In genomic region chr12:17193311-17193710, GRCm38 (mm10) we compare ENCODE assay signal across 22 mouse cellular contexts. TPM values are rescaled to one million over a fixed set of nuclear protein-coding genes. Genes with fewer than 3 reads are reported as not detected.
DNase-seq lines count a peak whose midpoint lies in the region; TF ChIP-seq lines count a peak whose summit lies in the region.
"Had no signal": no experiment of that assay in that cellular context is flagged by ENCODE, and none has a peak within 500 bp of the region (broad histone marks: within the 10 kb centered on the region; RNA-seq: fewer than 3 reads in every experiment).

No protein-coding gene starts in this region.

- H3K27ac ChIP-seq in ES-E14 (ENCODE audit: insufficient read depth, low read depth, low read length, poor library complexity, severe bottlenecking): 0 out of 2 replicates have a peak overlapping the region, but pooled peaks have one; percentile 40
- H3K27ac ChIP-seq: embryonic facial prominence, embryonic 13.5 days; embryonic facial prominence, embryonic 15.5 days; forebrain, embryonic 10.5 days; forebrain, embryonic 12.5 days had no signal

- in situ Hi-C loops in ES-E14 (cut with MboI; ENCODE audit: low sequenced_read_pairs in 2 of 2, unreplicated experiment in 2 of 2): loop anchor here in 1 of 2 experiments (25.0 kb wide), 1 partner anchor 106 kb away; no protein-coding TSS in a partner anchor

- DNase-seq in ES-E14 (ENCODE audit: low read depth, low spot score) (peak; percentile 63), ZHBTc4 (ENCODE audit: low read depth, low spot score) (peak; percentile 92)
- DNase-seq in kidney, postnatal 14 days: no peak
- no peak for DNase-seq in spleen, adult 18-20 months
- DNase-seq in right cerebral cortex, postnatal 10 days (ENCODE audit: low spot score in 2 of 2): no peak
- DNase-seq: adrenal gland, adult 2 months; adrenal gland, postnatal 10 days; adrenal gland, postnatal 25 days; cerebellum, adult 11 months; cerebellum, adult 18-20 months; cerebellum, adult 8-10 months; cerebellum, adult 9-11 months; cerebellum, postnatal 14 days; cerebellum, postnatal 36 days; embryo, embryonic 11 days had no signal

- H3K36me3 ChIP-seq in ES-E14 (ENCODE audit: control insufficient read depth, insufficient read depth, low read length, poor library complexity, severe bottlenecking): no peaks in the 10 kb centered on the region
- H3K36me3 ChIP-seq: embryonic facial prominence, embryonic 13.5 days; embryonic facial prominence, embryonic 15.5 days; forebrain, embryonic 10.5 days; forebrain, embryonic 12.5 days had no signal

- no peak overlapping the region for H3K4me3 ChIP-seq in ES-E14 (ENCODE audit: insufficient read depth in 1 of 2, low read depth in 1 of 2, low read length in 2 of 2, poor library complexity in 1 of 2, severe bottlenecking in 1 of 2)
- H3K4me3 ChIP-seq: embryonic facial prominence, embryonic 13.5 days; embryonic facial prominence, embryonic 15.5 days; erythroblast, embryonic 14.5 days; forebrain, embryonic 10.5 days; forebrain, embryonic 12.5 days had no signal

- 0 out of 4 replicates have a peak, but pooled peaks cover 0 to 2% of the 10 kb centered on the region in 2 experiments for H3K4me1 ChIP-seq in ES-E14 (ENCODE audit: control insufficient read depth in 2 of 2, insufficient read depth in 2 of 2, low read length in 2 of 2, poor library complexity in 1 of 2)
- H3K4me1 ChIP-seq: embryonic facial prominence, embryonic 13.5 days; embryonic facial prominence, embryonic 15.5 days; forebrain, embryonic 10.5 days; forebrain, embryonic 12.5 days had no signal

- H3K9me3 ChIP-seq in ES-E14 (ENCODE audit: control insufficient read depth, insufficient read depth, low read depth, low read length): no peaks in the 10 kb centered on the region
- H3K9me3 ChIP-seq: embryonic facial prominence, embryonic 15.5 days; forebrain, embryonic 10.5 days; forebrain, embryonic 12.5 days had no signal

- H3K9ac ChIP-seq in ES-E14 (ENCODE audit: insufficient read depth, low read depth, low read length, poor library complexity, severe bottlenecking): no peak overlapping the region
- H3K9ac ChIP-seq: embryonic facial prominence, embryonic 13.5 days; embryonic facial prominence, embryonic 15.5 days; forebrain, embryonic 12.5 days had no signal

TF ChIP-seq in ES-E14, 5 proteins besides CTCF, POLR2A, EP300 and RAD21:
- no peak for TF ChIP-seq ZC3H11A (IDR thresholded peaks at IDR 0.05; ENCODE audit: borderline replicate concordance, low read depth, low read length)
- TF ChIP-seq ZNF384 (IDR thresholded peaks at IDR 0.05; ENCODE audit: low read depth, low read length): no peak
- no peak for TF ChIP-seq HCFC1 (IDR thresholded peaks at IDR 0.05; ENCODE audit: borderline replicate concordance, insufficient read depth, low read length)
- no peak; the same call in 1 of the 2 replicates for TF ChIP-seq CHD2 (IDR thresholded peaks at IDR 0.05; ENCODE audit: low read depth, low read length)
- no peak for TF ChIP-seq MAFK (IDR thresholded peaks at IDR 0.05; ENCODE audit: insufficient read depth, low read depth, low read length)

RNA-seq across cellular contexts. Expression of gene Kcnf1, which starts 16.6 kb away (rescaled TPM):
- total RNA-seq in ES-E14 (2012; rRNA removed): 1.0 and 1.2 TPM in 2 replicates
- total RNA-seq: common myeloid progenitor, adult 5-6 weeks; MEL had no signal

Comparison
In these comparisons a context has a peak if more than half of its experiments do, and no peak if none do; other contexts are left out.
1. DNase-seq: peak in ES-E14 (single experiment) and ZHBTc4 (single experiment); none in kidney, postnatal 14 days (single experiment), spleen, adult 18-20 months (0 of 2) and right cerebral cortex, postnatal 10 days (0 of 2).